Mouse (Mus musculus) heart, embryonic 13.5 days (tissue): ENCODE data around the gene Srsf1. TPM values are rescaled to one million over a fixed set of nuclear protein-coding genes. Genes with fewer than 3 reads are reported as not detected.

Experiments used
- ATAC-seq: fragments of 200-750 bp; cut with Nextera tagmentation; 2 replicates; pipeline ENCODE4 v1.8.0; 2017; ENCODE audit warnings: moderate TSS enrichment; ENCODE audit not compliant: insufficient number of reproducible peaks, low FRiP score, low TSS enrichment; ENCODE audit errors: extremely low read depth
- H3K27ac ChIP-seq: fragments of 300-500 bp; sonication (generic); replicated peaks from 2 replicates; pipeline ENCODE4 v1.5.1; 2015; ENCODE audit warnings: moderate library complexity, mild to moderate bottlenecking, inconsistent platforms
- H3K27me3 ChIP-seq: fragments of 300-500 bp; sonication (generic); replicated peaks from 2 replicates; pipeline ENCODE4 v1.6.1; 2015; ENCODE audit warnings: mild to moderate bottlenecking, inconsistent platforms
- H3K36me3 ChIP-seq: fragments of 300-500 bp; sonication (generic); 2 replicates; pipeline ENCODE4 v1.6.1; 2015; ENCODE audit warnings: mild to moderate bottlenecking, inconsistent platforms
- H3K4me1 ChIP-seq: fragments of 300-500 bp; sonication (generic); 2 replicates; pipeline ENCODE4 v1.6.1; 2015; ENCODE audit warnings: inconsistent platforms
- H3K4me2 ChIP-seq: fragments of 300-500 bp; sonication (generic); 2 replicates; pipeline ENCODE4 v1.6.1; 2015; ENCODE audit warnings: inconsistent platforms, mild to moderate bottlenecking, moderate library complexity
- H3K4me3 ChIP-seq: fragments of 300-500 bp; sonication (generic); 2 replicates; pipeline ENCODE4 v1.5.1; 2015; ENCODE audit warnings: moderate library complexity, mild to moderate bottlenecking, inconsistent platforms
- H3K9ac ChIP-seq: fragments of 300-500 bp; sonication (generic); 2 replicates; pipeline ENCODE4 v1.6.1; 2015; ENCODE audit warnings: inconsistent platforms, mild to moderate bottlenecking, moderate library complexity
- H3K9me3 ChIP-seq: fragments of 300-500 bp; sonication (generic); 2 replicates; pipeline ENCODE4 v1.6.1; 2016; ENCODE audit warnings: inconsistent platforms
- WGBS: fragments of 180-500 bp; shearing (Covaris S2); methylation state at CpG from one replicate; pipeline ENCODE4 v1.1.7; 2015; ENCODE audit warnings: mixed read lengths; 5-methylcytosine and 5-hydroxymethylcytosine counted together
- polyA plus RNA-seq: library from polyadenylated mRNA; unstranded; fragments of >200 nt; fragmentation: Nextera tagmentation; extraction: Ambion mirVana; gene quantifications from 2 replicates; pipeline ENCODE4 v1.2.1, GENCODE M21; 2015

The Srsf1 gene
- 170 and 175 TPM in 2 replicates for polyA plus RNA-seq

GRCm38 (mm10) chr11:88046944-88047794 lies at the start of gene Srsf1:
TSS of gene Srsf1 (plus strand) at chr11:88047373.
- Histone ChIP-seq H3K4me2 (peak within 1 kb of the TSS; percentile 89), H3K9ac (peak within 1 kb of the TSS; percentile 99), H3K27ac (peak within 1 kb of the TSS; percentile 100), H3K36me3 (peaks cover 37% of the 10 kb centered on the region), H3K27me3 (no peaks in the 10 kb centered on the region), H3K4me1 (peaks cover 36% of the 10 kb centered on the region), H3K9me3 (no peaks in the 10 kb centered on the region), H3K4me3 (peak within 1 kb of the TSS; percentile 99)
- ATAC-seq, result peak; percentile 87
- WGBS, result under 1% methylated on average over 60 of the region's 60 CpGs

GRCm38 (mm10) chr11:87999751-88000150 lies 47.4 kb upstream of the Srsf1 start:
- WGBS, result 74% methylated on average over 5 of the region's 5 CpGs
- H3K4me1 ChIP-seq, result no peaks in the 10 kb centered on the region; the same call in 1 of the 2 replicates
- ATAC-seq, result no peak
- H3K36me3 ChIP-seq, result peaks cover 3% of the 10 kb centered on the region; the same call in 1 of the 2 replicates
- no peaks in the 10 kb centered on the region for H3K27me3 ChIP-seq
- no peak overlapping the region for H3K9ac ChIP-seq
- no peak overlapping the region for H3K4me3 ChIP-seq
- no peak overlapping the region for H3K27ac ChIP-seq
- H3K9me3 ChIP-seq, result peaks cover 6% of the 10 kb centered on the region; the same call in 1 of the 2 replicates
- no peak overlapping the region for H3K4me2 ChIP-seq

GRCm38 (mm10) chr11:88002738-88003137 lies 44.4 kb upstream of the Srsf1 start:
- H3K4me3 ChIP-seq, result no peak overlapping the region
- no peak overlapping the region for H3K27ac ChIP-seq
- H3K9ac ChIP-seq, result no peak overlapping the region
- no peaks in the 10 kb centered on the region for H3K27me3 ChIP-seq
- 35% methylated on average over 4 of the region's 4 CpGs for WGBS
- peaks cover 3% of the 10 kb centered on the region; the same call in 1 of the 2 replicates for H3K36me3 ChIP-seq
- no peak overlapping the region for H3K4me2 ChIP-seq
- H3K9me3 ChIP-seq, result peaks cover 6% of the 10 kb centered on the region; the same call in 1 of the 2 replicates
- peaks cover 6% of the 10 kb centered on the region; the same call in 1 of the 2 replicates for H3K4me1 ChIP-seq
- ATAC-seq, result no peak

DNA sequence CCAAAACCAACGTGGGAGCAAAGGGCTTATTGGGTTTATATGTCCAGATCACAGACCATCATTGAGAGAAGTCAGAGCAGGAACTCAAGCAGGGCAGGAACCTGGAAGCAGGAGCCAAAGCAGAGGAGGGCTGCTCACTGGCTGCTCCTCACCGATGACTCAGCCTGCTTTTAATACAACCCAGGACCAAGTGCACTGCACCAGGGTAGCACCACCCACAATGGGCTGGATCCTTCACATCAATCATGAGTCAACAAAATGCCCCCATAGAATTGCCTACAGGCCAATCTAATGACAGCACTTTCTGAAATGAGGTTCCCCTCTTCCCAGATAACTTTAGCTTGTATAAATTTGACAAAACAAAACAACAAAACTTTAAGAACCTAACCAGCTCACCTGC lies 43.0 kb upstream of the Srsf1 start:
- ATAC-seq, result no peak

GRCm38 (mm10) chr11:88008641-88009040 lies 38.5 kb upstream of the Srsf1 start:
- Histone ChIP-seq H3K4me1 (peaks cover 38% of the 10 kb centered on the region), H3K27me3 (peaks cover 11% of the 10 kb centered on the region; the same call in 1 of the 2 replicates), H3K4me2 (no peak overlapping the region), H3K4me3 (no peak overlapping the region), H3K9ac (no peak overlapping the region), H3K27ac (no peak overlapping the region), H3K36me3 (no peaks in the 10 kb centered on the region), H3K9me3 (no peaks in the 10 kb centered on the region)
- ATAC-seq, result no peak
- WGBS, result 23% methylated on average over 1 of the region's 1 CpGs

More for the DNA sequence above, 43.0 kb upstream of the Srsf1 start:
- H3K36me3 ChIP-seq, result peaks cover 3% of the 10 kb centered on the region; the same call in 1 of the 2 replicates
- peaks cover 11% of the 10 kb centered on the region for H3K4me1 ChIP-seq
- H3K4me3 ChIP-seq, result no peak overlapping the region
- H3K9ac ChIP-seq, result no peak overlapping the region
- 57% methylated on average over 2 of the region's 2 CpGs for WGBS
- H3K9me3 ChIP-seq, result peaks cover 6% of the 10 kb centered on the region; the same call in 1 of the 2 replicates
- H3K27me3 ChIP-seq, result 0 out of 2 replicates have a peak, but pooled peaks cover 3% of the 10 kb centered on the region
- no peak overlapping the region for H3K27ac ChIP-seq
- no peak overlapping the region for H3K4me2 ChIP-seq

GRCm38 (mm10) chr11:88009542-88010190 lies 37.5 kb upstream of the Srsf1 start:
- H3K9ac ChIP-seq, result peak overlapping the region; percentile 13
- 13% methylated on average over 16 of the region's 16 CpGs for WGBS
- H3K27ac ChIP-seq, result no peak overlapping the region
- no peaks in the 10 kb centered on the region for H3K36me3 ChIP-seq
- H3K4me3 ChIP-seq, result peak overlapping the region; percentile 34
- peaks cover 38% of the 10 kb centered on the region for H3K4me1 ChIP-seq
- H3K27me3 ChIP-seq, result peaks cover 13% of the 10 kb centered on the region; the same call in 1 of the 2 replicates
- H3K4me2 ChIP-seq, result peak overlapping the region; percentile 61
- no peaks in the 10 kb centered on the region for H3K9me3 ChIP-seq
- no peak for ATAC-seq

GRCm38 (mm10) chr11:88011208-88011913 lies 35.8 kb upstream of the Srsf1 start:
- Histone ChIP-seq H3K4me3 (no peak overlapping the region), H3K27me3 (peaks cover 13% of the 10 kb centered on the region; the same call in 1 of the 2 replicates), H3K4me1 (peaks cover 38% of the 10 kb centered on the region), H3K27ac (no peak overlapping the region), H3K9ac (no peak overlapping the region), H3K9me3 (no peaks in the 10 kb centered on the region), H3K36me3 (no peaks in the 10 kb centered on the region), H3K4me2 (no peak overlapping the region)
- 59% methylated on average over 11 of the region's 11 CpGs for WGBS
- no peak for ATAC-seq

- 75% methylated on average over 7 of the region's 7 CpGs for WGBS
- no peaks in the 10 kb centered on the region for H3K9me3 ChIP-seq
- H3K27ac ChIP-seq, result no peak overlapping the region
- ATAC-seq, result no peak
- H3K36me3 ChIP-seq, result no peaks in the 10 kb centered on the region
- peaks cover 33% of the 10 kb centered on the region for H3K4me1 ChIP-seq
- peaks cover 13% of the 10 kb centered on the region; the same call in 1 of the 2 replicates for H3K27me3 ChIP-seq
- H3K4me2 ChIP-seq, result no peak overlapping the region
- no peak overlapping the region for H3K4me3 ChIP-seq
- H3K9ac ChIP-seq, result no peak overlapping the region
These were observed 35.2 kb upstream of the Srsf1 start for GRCm38 (mm10) chr11:88011914-88012419.

GRCm38 (mm10) chr11:88012621-88013244 lies 34.4 kb upstream of the Srsf1 start:
- no peak for ATAC-seq
- Histone ChIP-seq H3K36me3 (no peaks in the 10 kb centered on the region), H3K27me3 (peaks cover 13% of the 10 kb centered on the region; the same call in 1 of the 2 replicates), H3K9ac (no peak overlapping the region), H3K9me3 (no peaks in the 10 kb centered on the region), H3K4me2 (no peak overlapping the region), H3K27ac (no peak overlapping the region), H3K4me1 (peaks cover 33% of the 10 kb centered on the region), H3K4me3 (no peak overlapping the region)
- 83% methylated on average over 11 of the region's 11 CpGs for WGBS

GRCm38 (mm10) chr11:88013632-88014031 lies 33.5 kb upstream of the Srsf1 start:
- peaks cover 36% of the 10 kb centered on the region for H3K4me1 ChIP-seq
- H3K4me3 ChIP-seq, result no peak overlapping the region
- H3K9me3 ChIP-seq, result no peaks in the 10 kb centered on the region
- no peak overlapping the region for H3K27ac ChIP-seq
- 88% methylated on average over 10 of the region's 10 CpGs for WGBS
- H3K27me3 ChIP-seq, result peaks cover 13% of the 10 kb centered on the region; the same call in 1 of the 2 replicates
- no peaks in the 10 kb centered on the region for H3K36me3 ChIP-seq
- no peak overlapping the region for H3K4me2 ChIP-seq
- H3K9ac ChIP-seq, result no peak overlapping the region
- no peak for ATAC-seq
